Mouse (Mus musculus): ENCODE measurements at regions not wholly inside any gene's neighbourhood (a gene's known extent, or its start where the extent isn't known, plus 50 kb on each side); places are given as distances from the start of the nearest gene placed in this dataset.

- no peak for TF ChIP-seq CTCF (IDR thresholded peaks at IDR 0.05; ENCODE audit: borderline replicate concordance, insufficient read depth, low read length)
- no peak for TF ChIP-seq POLR2A (IDR thresholded peaks at IDR 0.05; ENCODE audit: low read depth, low read length)
These were observed 278.4 kb upstream of the Irx1 start for GRCm38 (mm10) chr13:72241919-72242318.

All from embryonic fibroblast, embryonic 13.5 days (primary cell).